Mouse (Mus musculus) liver, embryonic 11.5 days (tissue): ENCODE measurements around the gene Ube2d2b. TPM values are rescaled to one million over a fixed set of nuclear protein-coding genes. Genes with fewer than 3 reads are reported as not detected.

Experiments
- ATAC-seq: fragments of 200-750 bp; cut with Nextera tagmentation; replicated peaks from 2 replicates; pipeline ENCODE4 v1.8.0; 2017; ENCODE audit warnings: moderate number of reproducible peaks, mild to moderate bottlenecking, moderate TSS enrichment, moderate library complexity; ENCODE audit not compliant: low FRiP score
- DNase-seq: peaks from one replicate; pipeline ENCODE4 v3.0.0-alpha.2; 2017; ENCODE audit warnings: low spot score
- H3K27ac ChIP-seq: fragments of 300-500 bp; sonication (generic); 2 replicates; pipeline ENCODE4 v1.5.1; 2014; ENCODE audit warnings: mild to moderate bottlenecking, low read depth, low read length, control low read depth
- H3K27me3 ChIP-seq: fragments of 300-500 bp; sonication (generic); replicated peaks from 2 replicates; pipeline ENCODE4 v1.6.1; 2014; ENCODE audit warnings: low read length, mixed read lengths; ENCODE audit not compliant: control insufficient read depth, insufficient read depth
- H3K36me3 ChIP-seq: fragments of 300-500 bp; sonication (generic); 2 replicates; pipeline ENCODE4 v1.6.1; 2014; ENCODE audit warnings: mild to moderate bottlenecking, low read length, moderate library complexity, mixed read lengths; ENCODE audit not compliant: control insufficient read depth, insufficient read depth
- H3K4me1 ChIP-seq: fragments of 300-500 bp; sonication (generic); replicated peaks from 2 replicates; pipeline ENCODE4 v1.6.1; 2014; ENCODE audit warnings: low read length, mixed read lengths; ENCODE audit not compliant: control insufficient read depth, insufficient read depth
- H3K4me2 ChIP-seq: fragments of 300-500 bp; sonication (generic); 2 replicates; pipeline ENCODE4 v1.6.1; 2014; ENCODE audit warnings: mild to moderate bottlenecking, control low read depth, moderate library complexity
- H3K4me3 ChIP-seq: fragments of 300-500 bp; sonication (generic); 2 replicates; pipeline ENCODE4 v1.5.1; 2014; ENCODE audit warnings: low read depth, low read length, control low read depth
- H3K9ac ChIP-seq: fragments of 300-500 bp; sonication (generic); 2 replicates; pipeline ENCODE4 v1.6.1; 2014; ENCODE audit warnings: low read depth, low read length, control low read depth
- H3K9me3 ChIP-seq: fragments of 300-500 bp; sonication (generic); 2 replicates; pipeline ENCODE4 v1.6.1; 2016; ENCODE audit warnings: low read length, inconsistent platforms, mixed read lengths; ENCODE audit not compliant: control insufficient read depth
- WGBS: fragments of 180-500 bp; shearing (Covaris S2); extraction: QIAGEN DNeasy Blood & Tissue Kit; methylation state at CpG from one replicate; pipeline ENCODE4 v1.1.7; 2014; 5-methylcytosine and 5-hydroxymethylcytosine counted together
- polyA plus RNA-seq: library from polyadenylated mRNA; unstranded; fragments of >200 nt; fragmentation: Nextera tagmentation; extraction: Ambion mirVana; gene quantifications from 2 replicates; pipeline ENCODE4 v1.2.1, GENCODE M21; 2014

Gene Ube2d2b
- polyA plus RNA-seq, 1 experiment from 2014 or later = 0.22 TPM

DNA sequence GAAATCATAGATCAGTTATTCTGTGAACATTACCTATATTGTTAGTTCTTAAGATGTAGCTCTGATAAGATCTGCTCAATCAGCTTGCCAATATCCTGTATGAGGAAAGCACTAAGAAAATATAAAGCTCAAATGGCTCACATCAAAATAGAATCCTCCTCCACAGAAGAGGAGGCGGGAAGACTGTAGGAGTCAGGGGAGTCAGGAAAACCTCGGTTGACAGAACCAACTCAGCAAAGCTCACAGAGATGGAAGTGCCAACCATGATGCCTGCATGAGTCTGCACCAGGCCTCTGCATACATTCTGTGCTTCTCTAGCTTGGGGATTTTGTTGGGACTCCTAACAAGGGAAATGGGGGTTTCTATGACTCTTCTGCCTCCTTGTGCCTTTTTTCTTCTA lies 28.7 kb upstream of the Ube2d2b start:
- WGBS = 77% methylated on average over 2 of the region's 2 CpGs
- no peaks in the 10 kb centered on the region for H3K27me3 ChIP-seq
- peaks cover 7% of the 10 kb centered on the region; the same call in 1 of the 2 replicates for H3K36me3 ChIP-seq
- ATAC-seq (no peak), DNase-seq (no peak)
- H3K9me3 ChIP-seq = no peaks in the 10 kb centered on the region
- no peaks in the 10 kb centered on the region for H3K4me1 ChIP-seq
- no peak overlapping the region for H3K27ac ChIP-seq
- no peak overlapping the region for H3K9ac ChIP-seq
- H3K4me2 ChIP-seq = no peak overlapping the region
- H3K4me3 ChIP-seq = no peak overlapping the region

DNA sequence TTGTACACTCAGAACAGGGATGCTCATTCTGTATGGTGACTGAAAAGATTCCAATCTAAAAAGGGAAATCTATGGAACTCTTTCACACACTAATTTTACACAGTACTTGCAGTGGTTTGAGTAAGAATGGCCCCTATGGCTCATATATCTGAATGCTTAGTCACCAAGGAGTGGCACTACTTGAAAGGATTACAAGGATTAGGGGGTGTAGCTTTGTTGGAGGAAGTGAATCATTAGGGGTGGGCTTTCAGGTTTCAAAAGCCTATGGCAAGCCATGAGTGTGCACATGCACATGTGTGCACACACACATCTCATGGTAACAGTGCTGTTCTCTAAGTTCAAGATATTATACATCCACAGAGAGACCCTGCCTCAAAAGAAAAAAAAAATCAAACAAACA lies 27.3 kb upstream of the Ube2d2b start:
- H3K9me3 ChIP-seq = no peaks in the 10 kb centered on the region
- H3K27me3 ChIP-seq = no peaks in the 10 kb centered on the region
- ATAC-seq (no peak), DNase-seq (no peak)
- no peak overlapping the region for H3K9ac ChIP-seq
- H3K4me2 ChIP-seq = no peak overlapping the region
- H3K4me3 ChIP-seq = no peak overlapping the region
- no peaks in the 10 kb centered on the region for H3K4me1 ChIP-seq
- peaks cover 3% of the 10 kb centered on the region; the same call in 1 of the 2 replicates for H3K36me3 ChIP-seq
- H3K27ac ChIP-seq = no peak overlapping the region

DNA sequence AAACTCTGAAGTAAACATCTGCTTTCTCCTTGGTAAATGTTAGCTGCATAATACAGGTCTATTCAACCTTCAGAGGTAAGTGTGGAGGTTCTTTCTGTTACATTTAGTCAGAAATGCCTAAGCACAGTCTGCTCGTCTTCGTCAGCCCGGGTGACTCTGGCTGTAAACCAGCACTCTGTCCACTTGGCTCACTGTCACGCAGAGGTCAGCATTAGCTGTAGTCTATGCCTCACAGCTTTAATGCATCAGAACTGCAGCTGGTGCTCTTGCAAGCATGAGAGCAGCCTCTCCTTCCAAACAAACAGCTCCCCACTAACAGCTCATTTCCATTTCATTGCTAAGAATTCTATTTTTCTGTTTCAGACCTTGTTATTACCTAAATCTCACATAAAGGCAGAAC lies 22.4 kb upstream of the Ube2d2b start:
- Histone ChIP-seq H3K27ac (no peak overlapping the region), H3K9me3 (no peaks in the 10 kb centered on the region), H3K4me2 (no peak overlapping the region), H3K27me3 (no peaks in the 10 kb centered on the region), H3K4me3 (no peak overlapping the region), H3K36me3 (peaks cover 7% of the 10 kb centered on the region; the same call in 1 of the 2 replicates), H3K4me1 (no peaks in the 10 kb centered on the region), H3K9ac (no peak overlapping the region)
- no peak for ATAC-seq
- no peak for DNase-seq
- WGBS = 88% methylated on average over 4 of the region's 4 CpGs

DNA sequence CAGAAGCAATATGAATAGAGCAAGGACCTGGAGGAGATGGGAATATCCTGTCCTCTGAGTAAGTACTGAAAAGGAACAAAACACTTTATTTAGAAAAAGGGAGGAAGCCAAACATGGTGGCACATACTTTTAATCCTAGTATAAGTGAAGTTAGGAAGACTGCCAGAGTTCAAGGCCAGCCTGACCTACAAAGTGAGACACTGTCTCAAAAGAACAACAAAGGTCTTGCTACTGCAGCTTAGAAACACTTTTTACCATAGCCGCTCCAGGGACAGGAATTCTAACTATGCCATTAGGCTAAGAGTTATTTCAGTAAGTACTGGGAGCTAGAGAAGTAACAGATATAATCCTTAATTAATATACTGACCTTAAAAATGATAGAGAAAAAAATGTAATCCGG lies 15.2 kb upstream of the Ube2d2b start:
- no peak overlapping the region for H3K27ac ChIP-seq
- H3K36me3 ChIP-seq = peaks cover 15% of the 10 kb centered on the region; the same call in 1 of the 2 replicates
- H3K4me3 ChIP-seq = no peak overlapping the region
- 90% methylated on average over 2 of the region's 2 CpGs for WGBS
- ATAC-seq (no peak), DNase-seq (no peak)
- no peaks in the 10 kb centered on the region for H3K9me3 ChIP-seq
- no peak overlapping the region for H3K4me2 ChIP-seq
- H3K4me1 ChIP-seq = no peaks in the 10 kb centered on the region
- H3K27me3 ChIP-seq = no peaks in the 10 kb centered on the region
- no peak overlapping the region for H3K9ac ChIP-seq

DNA sequence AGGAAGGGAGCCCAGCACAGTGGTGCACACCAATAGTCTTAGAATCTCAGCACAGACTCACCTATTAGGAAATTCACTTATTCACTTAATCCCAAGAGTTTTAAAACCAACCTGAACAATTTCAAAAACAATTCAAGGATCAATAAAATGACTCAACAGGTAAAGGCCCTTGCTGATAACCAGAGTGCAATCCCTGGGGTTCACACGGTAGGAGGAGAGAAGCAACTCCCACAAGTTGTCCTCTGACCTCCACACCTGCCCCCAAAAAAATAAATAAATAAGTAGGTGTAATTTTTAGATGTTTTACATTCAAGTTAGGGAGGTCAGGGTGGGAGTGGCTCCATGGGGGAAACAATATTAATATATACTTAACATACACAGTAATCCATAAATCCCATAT lies 7.4 kb upstream of the Ube2d2b start:
- no peak overlapping the region for H3K4me3 ChIP-seq
- H3K36me3 ChIP-seq = no peaks in the 10 kb centered on the region
- H3K9me3 ChIP-seq = no peaks in the 10 kb centered on the region
- H3K4me1 ChIP-seq = no peaks in the 10 kb centered on the region
- H3K9ac ChIP-seq = no peak overlapping the region
- H3K27ac ChIP-seq = no peak overlapping the region
- no peak for ATAC-seq
- no peaks in the 10 kb centered on the region for H3K27me3 ChIP-seq
- H3K4me2 ChIP-seq = no peak overlapping the region
- no peak for DNase-seq
- WGBS = 89% methylated on average over 1 of the region's 1 CpGs

DNA sequence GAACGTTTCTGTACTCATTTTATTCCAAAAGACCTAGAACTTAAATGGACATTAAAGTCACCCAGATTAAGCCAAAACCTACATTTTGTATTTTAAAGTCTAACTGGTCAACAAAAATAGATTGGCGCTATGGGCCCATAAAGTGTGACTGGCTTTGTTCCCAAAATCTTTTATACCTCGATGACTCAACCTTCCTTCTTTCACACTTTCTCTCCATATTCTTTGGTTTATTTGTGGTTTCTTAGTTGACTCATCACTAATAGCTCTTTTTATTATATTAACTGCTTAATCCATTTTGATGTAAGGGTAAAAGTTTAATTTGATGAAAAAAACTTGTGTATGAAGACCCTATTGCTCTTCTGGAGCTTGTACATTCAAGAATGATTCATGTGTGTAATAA lies 1.5 kb downstream of the Ube2d2b start:
- Histone ChIP-seq H3K4me3 (no peak overlapping the region), H3K9me3 (no peaks in the 10 kb centered on the region), H3K27ac (no peak overlapping the region), H3K36me3 (peaks cover 10% of the 10 kb centered on the region), H3K4me1 (no peaks in the 10 kb centered on the region), H3K4me2 (no peak overlapping the region), H3K9ac (no peak overlapping the region), H3K27me3 (no peaks in the 10 kb centered on the region)
- WGBS = 89% methylated on average over 3 of the region's 3 CpGs
- ATAC-seq (no peak), DNase-seq (no peak)

DNA sequence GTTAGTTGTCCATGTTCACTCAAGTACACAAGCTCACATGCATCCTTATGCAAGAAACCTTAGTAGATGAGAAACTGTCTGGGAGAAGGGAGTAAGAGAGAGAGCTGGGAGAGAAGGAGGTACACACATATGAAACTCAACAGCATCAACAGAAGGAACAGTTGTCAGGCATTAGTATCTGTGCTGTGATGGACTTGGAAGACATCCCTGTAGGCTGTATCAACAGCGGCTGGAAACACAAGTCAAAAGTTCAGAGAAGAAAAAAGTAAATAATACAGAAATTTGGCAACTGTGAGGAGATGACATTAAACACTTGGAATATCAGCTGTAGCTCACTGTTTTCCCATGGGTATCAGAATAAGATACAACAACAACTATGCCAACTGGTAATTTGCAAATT lies 4.4 kb downstream of the Ube2d2b start:
- DNase-seq (no peak), ATAC-seq (no peak)
- 81% methylated on average over 1 of the region's 1 CpGs for WGBS
- Histone ChIP-seq H3K27ac (no peak overlapping the region), H3K4me1 (peaks cover 3% of the 10 kb centered on the region; the same call in 1 of the 2 replicates), H3K9me3 (no peaks in the 10 kb centered on the region), H3K9ac (no peak overlapping the region), H3K4me3 (no peak overlapping the region), H3K4me2 (no peak overlapping the region), H3K27me3 (no peaks in the 10 kb centered on the region), H3K36me3 (peaks cover 10% of the 10 kb centered on the region)

DNA sequence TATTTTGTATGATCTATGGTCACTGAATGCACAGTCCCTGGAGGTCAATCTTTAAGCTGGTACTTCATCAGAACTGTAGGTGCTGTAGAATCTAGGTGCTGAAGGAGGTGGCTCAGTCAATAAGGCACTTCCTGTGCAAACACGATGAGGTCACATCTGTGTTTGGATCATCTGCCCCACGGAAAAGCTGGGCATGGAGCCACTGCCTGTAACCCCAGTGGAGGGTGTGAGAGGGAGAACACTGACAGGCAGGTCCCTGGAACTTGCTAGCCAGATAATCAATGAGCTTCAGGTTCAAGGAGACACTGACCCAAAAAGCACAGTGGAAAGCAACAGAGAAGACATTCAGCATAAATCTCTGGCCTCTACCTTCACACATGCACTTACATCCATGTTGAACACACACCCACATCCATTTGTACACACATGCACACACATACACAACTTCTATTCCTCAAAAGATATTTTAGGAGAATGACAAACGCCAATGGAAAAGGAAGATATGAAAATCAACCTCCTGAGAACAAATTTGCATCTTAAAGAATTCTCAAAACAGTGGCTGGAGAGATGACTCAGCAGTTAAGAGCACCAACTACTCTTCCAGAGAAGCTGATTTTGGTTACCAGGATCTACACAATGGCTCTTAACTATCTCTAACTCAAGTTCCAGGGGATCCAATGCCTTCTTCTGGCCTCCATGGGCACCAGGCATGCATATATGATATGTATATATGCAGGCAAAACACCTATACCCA lies 9.2 kb downstream of the Ube2d2b start:
- peaks cover 8% of the 10 kb centered on the region for H3K36me3 ChIP-seq
- 42% methylated on average over 3 of the region's 3 CpGs for WGBS
- H3K9me3 ChIP-seq = no peaks in the 10 kb centered on the region
- H3K4me2 ChIP-seq = no peak overlapping the region
- H3K9ac ChIP-seq = no peak overlapping the region
- no peak overlapping the region for H3K4me3 ChIP-seq
- no peak for DNase-seq
- ATAC-seq = no peak; the same call in 1 of the 2 replicates
- no peak overlapping the region for H3K27ac ChIP-seq
- H3K4me1 ChIP-seq = peaks cover 3% of the 10 kb centered on the region; the same call in 1 of the 2 replicates
- no peaks in the 10 kb centered on the region for H3K27me3 ChIP-seq

DNA sequence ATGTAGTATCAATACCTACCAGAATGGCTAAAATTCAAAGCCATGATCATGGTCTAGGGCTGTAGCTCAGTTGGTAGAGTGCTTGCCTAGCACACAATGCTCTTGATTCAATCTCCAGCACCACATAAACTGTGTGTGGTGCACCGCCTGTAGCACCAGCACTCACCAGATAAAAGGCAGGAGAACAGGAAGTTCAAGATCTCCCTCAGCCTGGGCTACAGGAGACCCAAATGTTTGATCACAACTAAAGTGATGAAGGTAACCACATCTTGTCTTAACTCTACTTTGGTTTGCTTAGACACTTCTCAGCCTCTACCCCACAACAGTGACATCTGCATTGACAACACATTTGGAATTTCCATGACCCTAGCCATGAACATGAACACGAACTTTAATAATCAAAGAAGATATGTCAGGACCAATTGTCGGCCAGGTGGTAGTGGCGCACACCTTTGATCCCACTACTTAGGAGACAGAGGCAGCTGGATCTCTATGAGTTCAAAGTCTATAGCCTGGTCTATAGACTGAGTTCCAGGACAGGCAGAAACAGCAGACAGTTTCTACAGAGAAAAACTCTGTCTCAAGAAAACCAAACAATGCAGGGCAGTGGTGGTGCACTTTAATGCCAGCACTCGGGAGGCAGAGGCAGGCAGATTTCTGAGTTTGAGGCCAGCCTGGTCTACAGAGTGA lies 10.8 kb downstream of the Ube2d2b start:
- H3K4me3 ChIP-seq = no peak overlapping the region
- peaks cover 8% of the 10 kb centered on the region for H3K36me3 ChIP-seq
- ATAC-seq (no peak), DNase-seq (no peak)
- no peak overlapping the region for H3K27ac ChIP-seq
- no peaks in the 10 kb centered on the region for H3K9me3 ChIP-seq
- 84% methylated on average over 5 of the region's 5 CpGs for WGBS
- no peaks in the 10 kb centered on the region for H3K27me3 ChIP-seq
- H3K4me2 ChIP-seq = no peak overlapping the region
- no peak overlapping the region for H3K9ac ChIP-seq
- H3K4me1 ChIP-seq = peaks cover 3% of the 10 kb centered on the region; the same call in 1 of the 2 replicates
